Mouse (Mus musculus) large intestine, adult 2 months (tissue): ENCODE measurements around the gene Galm. TPM values are rescaled to one million over a fixed set of nuclear protein-coding genes. Genes with fewer than 3 reads are reported as not detected.
"Not testable (repeated sequence)": the region's sequence is repeated elsewhere in the genome, so short reads cannot be mapped to it uniquely, and the experiment has no call there.

Experiments used
- DNase-seq: peaks from one replicate; pipeline ENCODE4 v3.0.0-alpha.2; 2012; ENCODE audit warnings: low read depth, low spot score
- WGBS: fragments of 180-500 bp; shearing (Covaris S2); methylation state at CpG from one replicate; pipeline ENCODE4 v1.1.7; 2018; 5-methylcytosine and 5-hydroxymethylcytosine counted together
- polyA plus RNA-seq: library from polyadenylated mRNA; depleted of rRNA; stranded (reverse); fragments of >200 nt; gene quantifications from 2 replicates; pipeline ENCODE4 v1.2.3, GENCODE M21; 2012

Gene Galm
- polyA plus RNA-seq, 1 experiment: 40.4 TPM

GRCm38 (mm10) chr17:80156905-80157304, 29.6 kb downstream of the Galm start:
- WGBS: 91% methylated on average over 8 of the region's 8 CpGs
- no peak for DNase-seq

- 86% methylated on average over 6 of the region's 6 CpGs for WGBS
Observed at GRCm38 (mm10) chr17:80157489-80157888, 30.2 kb downstream of the Galm start.

GRCm38 (mm10) chr17:80160454-80160853, 33.2 kb downstream of the Galm start:
- no peak for DNase-seq
- 37% methylated on average over 5 of the region's 5 CpGs for WGBS

More at GRCm38 (mm10) chr17:80157489-80157888, 30.2 kb downstream of the Galm start:
- DNase-seq: no peak

GRCm38 (mm10) chr17:80163991-80164390, 36.7 kb downstream of the Galm start:
- WGBS: 71% methylated on average over 8 of the region's 8 CpGs
- no peak for DNase-seq

- DNase-seq: no peak
Observed at GRCm38 (mm10) chr17:80165741-80166140, 38.5 kb downstream of the Galm start.

GRCm38 (mm10) chr17:80166346-80166745, 39.1 kb downstream of the Galm start:
- 80% methylated on average over 6 of the region's 6 CpGs for WGBS
- no peak for DNase-seq

More at GRCm38 (mm10) chr17:80165741-80166140, 38.5 kb downstream of the Galm start:
- WGBS: 71% methylated on average over 6 of the region's 6 CpGs

GRCm38 (mm10) chr17:80167436-80167835, 40.2 kb downstream of the Galm start:
- no peak for DNase-seq
- WGBS: 82% methylated on average over 4 of the region's 4 CpGs

GRCm38 (mm10) chr17:80167851-80168251, 40.6 kb downstream of the Galm start:
- 64% methylated on average over 7 of the region's 7 CpGs for WGBS
- DNase-seq: no peak

- no peak for DNase-seq
- WGBS: 44% methylated on average over 16 of the region's 16 CpGs
Observed at GRCm38 (mm10) chr17:80168425-80169182, 41.3 kb downstream of the Galm start.

GRCm38 (mm10) chr17:80169792-80170191, 42.5 kb downstream of the Galm start:
- no peak for DNase-seq
- 96% methylated on average over 6 of the region's 6 CpGs for WGBS

GRCm38 (mm10) chr17:80170951-80171350, 43.7 kb downstream of the Galm start:
- DNase-seq: no peak
- WGBS: 84% methylated on average over 7 of the region's 7 CpGs

GRCm38 (mm10) chr17:80171948-80172347, 44.7 kb downstream of the Galm start:
- DNase-seq: no peak
- WGBS: 91% methylated on average over 4 of the region's 4 CpGs

- WGBS: 82% methylated on average over 5 of the region's 5 CpGs
- DNase-seq: no peak
Observed at GRCm38 (mm10) chr17:80172761-80173160, 45.5 kb downstream of the Galm start.

GRCm38 (mm10) chr17:80173708-80174107, 46.4 kb downstream of the Galm start:
- DNase-seq: no peak
- 79% methylated on average over 2 of the region's 2 CpGs for WGBS

GRCm38 (mm10) chr17:80174146-80174545, 46.9 kb downstream of the Galm start:
- WGBS: 78% methylated on average over 3 of the region's 3 CpGs
- DNase-seq: no peak

- 72% methylated on average over 19 of the region's 19 CpGs for WGBS
- DNase-seq: no peak
Observed at GRCm38 (mm10) chr17:80174699-80175385, 47.6 kb downstream of the Galm start.

- no peak for DNase-seq
- WGBS: 82% methylated on average over 4 of the region's 4 CpGs
Observed at GRCm38 (mm10) chr17:80175386-80175739, 48.1 kb downstream of the Galm start.

- 90% methylated on average over 3 of the region's 3 CpGs for WGBS
- DNase-seq: no peak
Observed at GRCm38 (mm10) chr17:80175966-80176365, 48.7 kb downstream of the Galm start.

GRCm38 (mm10) chr17:80178846-80179245, 51.6 kb downstream of the Galm start:
- 96% methylated on average over 3 of the region's 3 CpGs for WGBS
- not testable (repeated sequence) for DNase-seq

GRCm38 (mm10) chr17:80179959-80180358, 52.7 kb downstream of the Galm start:
- DNase-seq: peak; percentile 36

GRCm38 (mm10) chr17:80180468-80180867, 53.2 kb downstream of the Galm start:
- no peak for DNase-seq

More at GRCm38 (mm10) chr17:80179959-80180358, 52.7 kb downstream of the Galm start:
- WGBS: under 1% methylated on average over 6 of the region's 6 CpGs
